Mouse (Mus musculus) layer of hippocampus, adult 11-12 months (tissue): ENCODE data around the gene Entpd1.

Source experiments
- DNase-seq: peaks from one replicate; pipeline ENCODE4 v3.0.0; 2022; ENCODE audit warnings: low spot score

The Entpd1 gene

GRCm38 (mm10) chr19:40723516-40723915 lies 111.3 kb downstream of the Entpd1 start:
- no peak for DNase-seq

GRCm38 (mm10) chr19:40726148-40726547 lies 114.0 kb downstream of the Entpd1 start:
- DNase-seq: no peak

GRCm38 (mm10) chr19:40726614-40727013 lies 114.4 kb downstream of the Entpd1 start:
- DNase-seq: no peak

- no peak for DNase-seq
Observed at GRCm38 (mm10) chr19:40728213-40728612, 116.0 kb downstream of the Entpd1 start.

GRCm38 (mm10) chr19:40728732-40729420 lies 116.7 kb downstream of the Entpd1 start:
- DNase-seq: no peak

- DNase-seq: no peak
Observed at GRCm38 (mm10) chr19:40733409-40733808, 121.2 kb downstream of the Entpd1 start.

GRCm38 (mm10) chr19:40733849-40734248 lies 121.7 kb downstream of the Entpd1 start:
- no peak for DNase-seq

GRCm38 (mm10) chr19:40736680-40737512 lies 124.7 kb downstream of the Entpd1 start:
- peak; percentile 73 for DNase-seq

GRCm38 (mm10) chr19:40737613-40738012 lies 125.4 kb downstream of the Entpd1 start:
- no peak for DNase-seq

- DNase-seq: no peak
Observed at GRCm38 (mm10) chr19:40738683-40739324, 126.6 kb downstream of the Entpd1 start.

- DNase-seq: peak; percentile 60
Observed at GRCm38 (mm10) chr19:40746603-40747002, 134.4 kb downstream of the Entpd1 start.

- DNase-seq: no peak
Observed at GRCm38 (mm10) chr19:40748559-40748958, 136.4 kb downstream of the Entpd1 start, which contains the start of gene Cc2d2b. Gene Cc2d2b, plus strand, starts transcription at chr19:40748753.

GRCm38 (mm10) chr19:40754311-40754710 lies 142.1 kb downstream of the Entpd1 start:
- no peak for DNase-seq

GRCm38 (mm10) chr19:40760071-40760470 lies 147.9 kb downstream of the Entpd1 start:
- DNase-seq: no peak

- peak; percentile 73 for DNase-seq
Observed at GRCm38 (mm10) chr19:40762023-40762759, 150.0 kb downstream of the Entpd1 start.

GRCm38 (mm10) chr19:40767189-40767588 lies 155.0 kb downstream of the Entpd1 start:
- DNase-seq: no peak

- no peak for DNase-seq
Observed at GRCm38 (mm10) chr19:40769341-40769770, 157.2 kb downstream of the Entpd1 start.

GRCm38 (mm10) chr19:40788004-40788714 lies 176.0 kb downstream of the Entpd1 start:
- DNase-seq: no peak

- DNase-seq: no peak
Observed at GRCm38 (mm10) chr19:40788715-40789084, 176.5 kb downstream of the Entpd1 start.
